Mouse (Mus musculus): Measurements from ENCODE around the gene Armcx1.
"Not testable (repeated sequence)": the region's sequence is repeated elsewhere in the genome, so short reads cannot be mapped to it uniquely, and the experiment has no call there.

Gene Armcx1

GRCm38 (mm10) chrX:134717752-134718308, at the start of gene Armcx1:
Armcx1 (plus strand) TSS chrX:134717963.
- peak; percentile 39 to 50 for DNase-seq (ENCODE audit: low spot score in 2 of 2)

- DNase-seq (ENCODE audit: low spot score in 2 of 2): no peak
Measured at GRCm38 (mm10) chrX:134675022-134675421, 42.7 kb upstream of the Armcx1 start.

GRCm38 (mm10) chrX:134675959-134676358, 41.8 kb upstream of the Armcx1 start:
- no peak for DNase-seq (ENCODE audit: low spot score in 2 of 2)

- DNase-seq (ENCODE audit: low spot score in 2 of 2): peak in 1 of 2 experiments; percentile 1
Measured at GRCm38 (mm10) chrX:134684936-134685335, 32.8 kb upstream of the Armcx1 start.

- peak; percentile 41 to 42 for DNase-seq (ENCODE audit: low spot score in 2 of 2)
Measured at GRCm38 (mm10) chrX:134686267-134686666, 31.5 kb upstream of the Armcx1 start, which contains the start of gene Armcx4. Armcx4 (plus strand) TSS chrX:134686519.

GRCm38 (mm10) chrX:134686739-134687171, 31.0 kb upstream of the Armcx1 start:
- peak; percentile 8 to 11 for DNase-seq (ENCODE audit: low spot score in 2 of 2)

- no peak for DNase-seq (ENCODE audit: low spot score in 2 of 2)
Measured at GRCm38 (mm10) chrX:134689676-134690075, 28.1 kb upstream of the Armcx1 start.

- no peak for DNase-seq (ENCODE audit: low spot score in 2 of 2)
Measured at GRCm38 (mm10) chrX:134690871-134691539, 26.8 kb upstream of the Armcx1 start.

- DNase-seq (ENCODE audit: low spot score in 2 of 2): no peak
Measured at GRCm38 (mm10) chrX:134691540-134691935, 26.2 kb upstream of the Armcx1 start.

- no peak for DNase-seq (ENCODE audit: low spot score in 2 of 2)
Measured at GRCm38 (mm10) chrX:134716863-134717262, 900 bp upstream of the Armcx1 start.

- DNase-seq (ENCODE audit: low spot score in 2 of 2): peak; percentile 32 to 42
Measured at GRCm38 (mm10) chrX:134718524-134718923, 761 bp downstream of the Armcx1 start.

GRCm38 (mm10) chrX:134723762-134724161, 6.0 kb downstream of the Armcx1 start:
- DNase-seq (ENCODE audit: low spot score in 2 of 2): not testable (repeated sequence)

- peak in 1 of 2 experiments; percentile 1 for DNase-seq (ENCODE audit: low spot score in 2 of 2)
Measured at GRCm38 (mm10) chrX:134729778-134730177, 12.0 kb downstream of the Armcx1 start.

- DNase-seq (ENCODE audit: low spot score in 2 of 2): no peak
Measured at GRCm38 (mm10) chrX:134737796-134738195, 20.0 kb downstream of the Armcx1 start.

- DNase-seq (ENCODE audit: low spot score in 2 of 2): no peak
Measured at GRCm38 (mm10) chrX:134739160-134739559, 21.4 kb downstream of the Armcx1 start.

GRCm38 (mm10) chrX:134741862-134742261, 24.1 kb downstream of the Armcx1 start:
- no peak for DNase-seq (ENCODE audit: low spot score in 2 of 2)

GRCm38 (mm10) chrX:134746459-134746858, 28.7 kb downstream of the Armcx1 start:
- DNase-seq (ENCODE audit: low spot score in 2 of 2): peak in 1 of 2 experiments; percentile 18

- peak; percentile 63 to 76 for DNase-seq (ENCODE audit: low spot score in 2 of 2)
Measured at GRCm38 (mm10) chrX:134750764-134751592, 33.2 kb downstream of the Armcx1 start, which contains the start of gene Armcx6. Armcx6 (minus strand) TSS chrX:134751417.

GRCm38 (mm10) chrX:134751910-134752309, 34.1 kb downstream of the Armcx1 start:
- DNase-seq (ENCODE audit: low spot score in 2 of 2): no peak

- DNase-seq (ENCODE audit: low spot score in 2 of 2): no peak
Measured at GRCm38 (mm10) chrX:134752584-134752983, 34.8 kb downstream of the Armcx1 start.

GRCm38 (mm10) chrX:134756434-134757292, 38.9 kb downstream of the Armcx1 start, which contains the start of gene Armcx3:
Armcx3 (plus strand) TSS chrX:134756595.
- DNase-seq (ENCODE audit: low spot score in 2 of 2): peak; percentile 67 to 70
